Mouse (Mus musculus): ENCODE data around the gene Gpr27.

The Gpr27 gene

GRCm38 (mm10) chr6:99692206-99692915 lies at the start of gene Gpr27:
TSS of gene Gpr27 (plus strand) at chr6:99692679.
- DNase-seq (ENCODE audit: extremely low read depth, insufficient read length, low spot score) = no peak

- no peak for DNase-seq (ENCODE audit: extremely low read depth, insufficient read length, low spot score)
These were observed 48.9 kb upstream of the Gpr27 start for GRCm38 (mm10) chr6:99643439-99644199.

GRCm38 (mm10) chr6:99644386-99644785 lies 48.1 kb upstream of the Gpr27 start:
- no peak for DNase-seq (ENCODE audit: extremely low read depth, insufficient read length, low spot score)

GRCm38 (mm10) chr6:99644876-99645275 lies 47.6 kb upstream of the Gpr27 start:
- no peak for DNase-seq (ENCODE audit: extremely low read depth, insufficient read length, low spot score)

- DNase-seq (ENCODE audit: extremely low read depth, insufficient read length, low spot score) = no peak
These were observed 46.1 kb upstream of the Gpr27 start for GRCm38 (mm10) chr6:99646344-99646743.

GRCm38 (mm10) chr6:99649307-99649706 lies 43.2 kb upstream of the Gpr27 start:
- no peak for DNase-seq (ENCODE audit: extremely low read depth, insufficient read length, low spot score)

GRCm38 (mm10) chr6:99652341-99652740 lies 40.1 kb upstream of the Gpr27 start:
- DNase-seq (ENCODE audit: extremely low read depth, insufficient read length, low spot score) = no peak

GRCm38 (mm10) chr6:99654343-99654742 lies 38.1 kb upstream of the Gpr27 start:
- no peak for DNase-seq (ENCODE audit: extremely low read depth, insufficient read length, low spot score)

GRCm38 (mm10) chr6:99655488-99655887 lies 37.0 kb upstream of the Gpr27 start:
- DNase-seq (ENCODE audit: extremely low read depth, insufficient read length, low spot score) = no peak

- no peak for DNase-seq (ENCODE audit: extremely low read depth, insufficient read length, low spot score)
These were observed 36.4 kb upstream of the Gpr27 start for GRCm38 (mm10) chr6:99656088-99656487.

GRCm38 (mm10) chr6:99658586-99658985 lies 33.9 kb upstream of the Gpr27 start:
- DNase-seq (ENCODE audit: extremely low read depth, insufficient read length, low spot score) = no peak

- no peak for DNase-seq (ENCODE audit: extremely low read depth, insufficient read length, low spot score)
These were observed 32.0 kb upstream of the Gpr27 start for GRCm38 (mm10) chr6:99660443-99660842.

GRCm38 (mm10) chr6:99663232-99663631 lies 29.2 kb upstream of the Gpr27 start:
- no peak for DNase-seq (ENCODE audit: extremely low read depth, insufficient read length, low spot score)

- DNase-seq (ENCODE audit: extremely low read depth, insufficient read length, low spot score) = no peak
These were observed 26.8 kb upstream of the Gpr27 start for GRCm38 (mm10) chr6:99665457-99666317.

GRCm38 (mm10) chr6:99666318-99667171 lies 25.9 kb upstream of the Gpr27 start, which contains the start of the genes Eif4e3 and Gm20696:
TSS of gene Eif4e3 (minus strand) at chr6:99666771.
TSS of gene Gm20696 (minus strand) at chr6:99666797.
- DNase-seq (ENCODE audit: extremely low read depth, insufficient read length, low spot score) = peak; percentile 76

GRCm38 (mm10) chr6:99667290-99667689 lies 25.2 kb upstream of the Gpr27 start:
- DNase-seq (ENCODE audit: extremely low read depth, insufficient read length, low spot score) = no peak

- no peak for DNase-seq (ENCODE audit: extremely low read depth, insufficient read length, low spot score)
These were observed 22.8 kb upstream of the Gpr27 start for GRCm38 (mm10) chr6:99669481-99670325.

- peak; percentile 22 for DNase-seq (ENCODE audit: extremely low read depth, insufficient read length, low spot score)
These were observed 21.9 kb upstream of the Gpr27 start for GRCm38 (mm10) chr6:99670481-99671119.

GRCm38 (mm10) chr6:99671768-99672167 lies 20.7 kb upstream of the Gpr27 start:
- DNase-seq (ENCODE audit: extremely low read depth, insufficient read length, low spot score) = no peak

Measured in 3134 (cell line).